In genomic region chr16:94228858-94229555, GRCm38 (mm10) we compare ENCODE assay signal across 14 mouse cellular contexts.
DNase-seq lines count a peak whose midpoint lies in the region; ATAC-seq and TF ChIP-seq lines count a peak whose summit lies in the region.
"Had no signal": no experiment of that assay in that cellular context is flagged by ENCODE, and none has a peak within 500 bp of the region (broad histone marks: within the 10 kb centered on the region; RNA-seq: fewer than 3 reads in every experiment).

No protein-coding gene starts in this region.

- no peaks in the 10 kb centered on the region for H3K27me3 ChIP-seq in C2C12 (ENCODE audit: control insufficient read depth, insufficient read depth, insufficient read length)
- H3K27me3 ChIP-seq in heart, adult 2 months (ENCODE audit: control insufficient read depth, insufficient read depth, low read length) = no peaks in the 10 kb centered on the region
- H3K27me3 ChIP-seq in intestine, postnatal 0 days (replicated peaks; ENCODE audit: control insufficient read depth, insufficient read depth, low read length) = no peaks in the 10 kb centered on the region

- H3K9ac ChIP-seq in heart, adult 2 months (ENCODE audit: low read depth, low read length) = no peak overlapping the region; the same call in 1 of the 2 replicates
- H3K9ac ChIP-seq in intestine, postnatal 0 days (ENCODE audit: low read depth, low read length) = no peak overlapping the region
- H3K9ac ChIP-seq: limb, embryonic 15.5 days; midbrain, embryonic 13.5 days had no signal

- peak; percentile 59 for DNase-seq in adrenal gland, adult 2 months
- DNase-seq in adrenal gland, adult 18-20 months (ENCODE audit: low spot score in 2 of 2) = no peak
- peak in 1 of 2 experiments; percentile 59 for DNase-seq in heart, adult 2 months
- peak; percentile 22 for DNase-seq in heart, postnatal 25 days (ENCODE audit: low spot score)
- DNase-seq in thymus, adult 18-20 months = no peak
- DNase-seq in frontal cortex, adult 2 months (ENCODE audit: extremely low spot score in 1 of 2, low spot score in 1 of 2) = no peak
- DNase-seq: cerebellum, adult 2 months; kidney, postnatal 25 days; lung, postnatal 10 days had no signal

- TF ChIP-seq EP300 in heart, adult 2 months (IDR thresholded peaks at IDR 0.05; ENCODE audit: insufficient read depth, low read depth, low read length) = no peak

- H3ac ChIP-seq in C2C12 (ENCODE audit: control insufficient read depth, insufficient read length, low read depth) = peak overlapping the region; percentile 33

- no peak for TF ChIP-seq CTCF in C2C12 (IDR thresholded peaks at IDR 0.05; ENCODE audit: control insufficient read depth, insufficient read depth, insufficient read length)
- TF ChIP-seq CTCF in heart, adult 2 months (IDR thresholded peaks at IDR 0.05) = no peak
- TF ChIP-seq CTCF in intestine, postnatal 0 days (IDR thresholded peaks at IDR 0.05; ENCODE audit: low read depth) = no peak

- no peak overlapping the region for H3K4me3 ChIP-seq in C2C12 (ENCODE audit: insufficient read depth, poor library complexity, severe bottlenecking)
- H3K4me3 ChIP-seq in heart, adult 2 months = no peak overlapping the region
- H3K4me3 ChIP-seq in intestine, postnatal 0 days (ENCODE audit: low read depth, low read length) = no peak overlapping the region
- H3K4me3 ChIP-seq: limb, embryonic 15.5 days; midbrain, embryonic 13.5 days had no signal

- no peaks in the 10 kb centered on the region for H3K9me3 ChIP-seq in intestine, postnatal 0 days (ENCODE audit: control insufficient read depth)
- H3K9me3 ChIP-seq: limb, embryonic 15.5 days; midbrain, embryonic 13.5 days had no signal

- no peak for TF ChIP-seq POLR2A in heart, adult 2 months (IDR thresholded peaks at IDR 0.05; ENCODE audit: insufficient read depth, low read depth, low read length)

- peaks cover 3% of the 10 kb centered on the region; the same call in 1 of the 2 replicates for H3K4me1 ChIP-seq in heart, adult 2 months (ENCODE audit: control insufficient read depth, insufficient read depth, low read length)
- no peaks in the 10 kb centered on the region for H3K4me1 ChIP-seq in intestine, postnatal 0 days (replicated peaks; ENCODE audit: control insufficient read depth, insufficient read depth, low read length)

- intact Hi-C loops in heart, adult 2 months (cut with DNase I) = no loop called here
- intact Hi-C loops in heart, postnatal 25 days (cut with DNase I) = no loop called here

- H3K79me3 ChIP-seq in C2C12 (ENCODE audit: low read depth) = no peaks in the 10 kb centered on the region

- no peak for ATAC-seq in intestine, postnatal 0 days
- ATAC-seq: inflammation-experienced regulatory T-cells, adult 6 months; midbrain, embryonic 13.5 days had no signal

- peak overlapping the region; percentile 49 for H3K27ac ChIP-seq in heart, adult 2 months
- H3K27ac ChIP-seq in intestine, postnatal 0 days (ENCODE audit: low read depth, low read length) = no peak overlapping the region
- H3K27ac ChIP-seq: limb, embryonic 15.5 days; midbrain, embryonic 13.5 days had no signal

- H3K79me2 ChIP-seq in C2C12 (ENCODE audit: control insufficient read depth, insufficient read depth) = no peaks in the 10 kb centered on the region
- H3K79me2 ChIP-seq in heart, adult 2 months (replicated peaks; ENCODE audit: control insufficient read depth, insufficient read depth, low read length) = no peaks in the 10 kb centered on the region

- 65% methylated on average over 18 of the region's 18 CpGs for WGBS in heart, adult 2 months
- 86% methylated on average over 18 of the region's 18 CpGs for WGBS in intestine, postnatal 0 days

- H3K36me3 ChIP-seq in C2C12 (ENCODE audit: control insufficient read depth, insufficient read depth) = no peaks in the 10 kb centered on the region
- no peaks in the 10 kb centered on the region for H3K36me3 ChIP-seq in heart, adult 2 months (ENCODE audit: control insufficient read depth, insufficient read depth, low read length)
- H3K36me3 ChIP-seq in intestine, postnatal 0 days (ENCODE audit: control insufficient read depth, insufficient read depth) = 0 out of 2 replicates have a peak, but pooled peaks cover 3% of the 10 kb centered on the region
- H3K36me3 ChIP-seq: limb, embryonic 15.5 days had no signal

- no peak overlapping the region for H3K4me2 ChIP-seq in intestine, postnatal 0 days (replicated peaks; ENCODE audit: low read depth)
- H3K4me2 ChIP-seq: limb, embryonic 15.5 days; midbrain, embryonic 13.5 days had no signal

TF ChIP-seq in C2C12, 6 proteins besides CTCF, POLR2A, EP300 and RAD21:
- TF ChIP-seq MAX (IDR thresholded peaks at IDR 0.05) = no peak
- peak; percentile 97 for TF ChIP-seq FOSL1 (IDR thresholded peaks at IDR 0.05; ENCODE audit: insufficient read depth, low read length, poor library complexity, severe bottlenecking)
- peak; percentile 24 for TF ChIP-seq MYOD1 (IDR thresholded peaks at IDR 0.05; ENCODE audit: control insufficient read depth, insufficient read length, low read depth)

Comparison
In these comparisons a context has a peak if more than half of its experiments do, and no peak if none do; other contexts are left out.
1. DNase-seq: peak in adrenal gland, adult 2 months (single experiment) and heart, postnatal 25 days (single experiment); none in adrenal gland, adult 18-20 months (0 of 2), thymus, adult 18-20 months (0 of 2) and frontal cortex, adult 2 months (0 of 2).